Mouse (Mus musculus): ENCODE results near the gene Slc16a13. TPM values are rescaled to one million over a fixed set of nuclear protein-coding genes. Genes with fewer than 3 reads are reported as not detected.

The Slc16a13 gene
- polyA plus RNA-seq, 1 experiment from 2014 or later = 10.9 TPM

GRCm38 (mm10) chr11:70198332-70198731 lies 22.5 kb downstream of the Slc16a13 start:
- H3K4me2 ChIP-seq (replicated peaks; ENCODE audit: low read depth, low read length) = no peak overlapping the region
- H3K4me3 ChIP-seq (ENCODE audit: low read depth, low read length) = no peak overlapping the region
- H3K4me1 ChIP-seq (replicated peaks; ENCODE audit: control insufficient read depth, insufficient read depth, low read length) = no peaks in the 10 kb centered on the region
- H3K9me3 ChIP-seq (ENCODE audit: control insufficient read depth, low read length) = no peaks in the 10 kb centered on the region
- DNase-seq (ENCODE audit: low spot score) (no peak), ATAC-seq (ENCODE audit: low FRiP score) (no peak)
- 89% methylated on average over 3 of the region's 3 CpGs for WGBS
- H3K27ac ChIP-seq (ENCODE audit: low read depth, low read length) = no peak overlapping the region
- H3K36me3 ChIP-seq (ENCODE audit: control insufficient read depth, insufficient read depth, low read length) = no peaks in the 10 kb centered on the region
- no peaks in the 10 kb centered on the region for H3K27me3 ChIP-seq (ENCODE audit: control insufficient read depth, insufficient read depth, low read length)
- H3K9ac ChIP-seq (ENCODE audit: low read depth, low read length) = no peak overlapping the region

GRCm38 (mm10) chr11:70193354-70194285 lies 27.2 kb downstream of the Slc16a13 start:
- Histone ChIP-seq H3K27ac (ENCODE audit: low read depth, low read length) (no peak overlapping the region), H3K9ac (ENCODE audit: low read depth, low read length) (no peak overlapping the region), H3K4me3 (ENCODE audit: low read depth, low read length) (no peak overlapping the region), H3K36me3 (ENCODE audit: control insufficient read depth, insufficient read depth, low read length) (no peaks in the 10 kb centered on the region), H3K4me1 (replicated peaks; ENCODE audit: control insufficient read depth, insufficient read depth, low read length) (no peaks in the 10 kb centered on the region), H3K4me2 (replicated peaks; ENCODE audit: low read depth, low read length) (no peak overlapping the region), H3K27me3 (ENCODE audit: control insufficient read depth, insufficient read depth, low read length) (no peaks in the 10 kb centered on the region), H3K9me3 (ENCODE audit: control insufficient read depth, low read length) (no peaks in the 10 kb centered on the region)
- 60% methylated on average over 11 of the region's 11 CpGs for WGBS
- no peak for ATAC-seq (ENCODE audit: low FRiP score)
- no peak for DNase-seq (ENCODE audit: low spot score)

GRCm38 (mm10) chr11:70192157-70192556 lies 28.7 kb downstream of the Slc16a13 start:
- WGBS = 85% methylated on average over 4 of the region's 4 CpGs
- Histone ChIP-seq H3K4me3 (ENCODE audit: low read depth, low read length) (no peak overlapping the region), H3K9me3 (ENCODE audit: control insufficient read depth, low read length) (no peaks in the 10 kb centered on the region), H3K27ac (ENCODE audit: low read depth, low read length) (no peak overlapping the region), H3K36me3 (ENCODE audit: control insufficient read depth, insufficient read depth, low read length) (no peaks in the 10 kb centered on the region), H3K4me2 (replicated peaks; ENCODE audit: low read depth, low read length) (no peak overlapping the region), H3K4me1 (replicated peaks; ENCODE audit: control insufficient read depth, insufficient read depth, low read length) (no peaks in the 10 kb centered on the region), H3K9ac (ENCODE audit: low read depth, low read length) (no peak overlapping the region), H3K27me3 (ENCODE audit: control insufficient read depth, insufficient read depth, low read length) (no peaks in the 10 kb centered on the region)
- DNase-seq (ENCODE audit: low spot score) (no peak), ATAC-seq (ENCODE audit: low FRiP score) (no peak)

- no peak overlapping the region for H3K4me2 ChIP-seq (replicated peaks; ENCODE audit: low read depth, low read length)
- no peaks in the 10 kb centered on the region for H3K27me3 ChIP-seq (ENCODE audit: control insufficient read depth, insufficient read depth, low read length)
- no peak overlapping the region for H3K27ac ChIP-seq (ENCODE audit: low read depth, low read length)
- WGBS = 94% methylated on average over 6 of the region's 6 CpGs
- no peaks in the 10 kb centered on the region for H3K36me3 ChIP-seq (ENCODE audit: control insufficient read depth, insufficient read depth, low read length)
- DNase-seq (ENCODE audit: low spot score) (no peak), ATAC-seq (ENCODE audit: low FRiP score) (no peak)
- no peak overlapping the region for H3K9ac ChIP-seq (ENCODE audit: low read depth, low read length)
- H3K4me3 ChIP-seq (ENCODE audit: low read depth, low read length) = no peak overlapping the region
- H3K4me1 ChIP-seq (replicated peaks; ENCODE audit: control insufficient read depth, insufficient read depth, low read length) = no peaks in the 10 kb centered on the region
- H3K9me3 ChIP-seq (ENCODE audit: control insufficient read depth, low read length) = no peaks in the 10 kb centered on the region
Observed at GRCm38 (mm10) chr11:70191188-70191587, 29.7 kb downstream of the Slc16a13 start.

GRCm38 (mm10) chr11:70189319-70190134 lies 31.3 kb downstream of the Slc16a13 start:
- Histone ChIP-seq H3K4me3 (ENCODE audit: low read depth, low read length) (no peak overlapping the region), H3K36me3 (ENCODE audit: control insufficient read depth, insufficient read depth, low read length) (no peaks in the 10 kb centered on the region), H3K27me3 (ENCODE audit: control insufficient read depth, insufficient read depth, low read length) (no peaks in the 10 kb centered on the region), H3K9ac (ENCODE audit: low read depth, low read length) (no peak overlapping the region), H3K4me2 (replicated peaks; ENCODE audit: low read depth, low read length) (no peak overlapping the region), H3K27ac (ENCODE audit: low read depth, low read length) (no peak overlapping the region), H3K9me3 (ENCODE audit: control insufficient read depth, low read length) (no peaks in the 10 kb centered on the region), H3K4me1 (replicated peaks; ENCODE audit: control insufficient read depth, insufficient read depth, low read length) (no peaks in the 10 kb centered on the region)
- ATAC-seq (ENCODE audit: low FRiP score) (no peak), DNase-seq (ENCODE audit: low spot score) (no peak)
- 80% methylated on average over 28 of the region's 28 CpGs for WGBS

- no peak for ATAC-seq (ENCODE audit: low FRiP score)
- H3K4me2 ChIP-seq (replicated peaks; ENCODE audit: low read depth, low read length) = no peak overlapping the region
- H3K9ac ChIP-seq (ENCODE audit: low read depth, low read length) = no peak overlapping the region
- DNase-seq (ENCODE audit: low spot score) = no peak
- no peaks in the 10 kb centered on the region for H3K9me3 ChIP-seq (ENCODE audit: control insufficient read depth, low read length)
- no peaks in the 10 kb centered on the region for H3K36me3 ChIP-seq (ENCODE audit: control insufficient read depth, insufficient read depth, low read length)
- no peaks in the 10 kb centered on the region for H3K4me1 ChIP-seq (replicated peaks; ENCODE audit: control insufficient read depth, insufficient read depth, low read length)
- 80% methylated on average over 7 of the region's 7 CpGs for WGBS
- no peaks in the 10 kb centered on the region for H3K27me3 ChIP-seq (ENCODE audit: control insufficient read depth, insufficient read depth, low read length)
- H3K4me3 ChIP-seq (ENCODE audit: low read depth, low read length) = no peak overlapping the region
- no peak overlapping the region for H3K27ac ChIP-seq (ENCODE audit: low read depth, low read length)
Observed at GRCm38 (mm10) chr11:70185120-70185519, 35.7 kb downstream of the Slc16a13 start.

- no peak overlapping the region for H3K27ac ChIP-seq (ENCODE audit: low read depth, low read length)
- no peaks in the 10 kb centered on the region for H3K27me3 ChIP-seq (ENCODE audit: control insufficient read depth, insufficient read depth, low read length)
- no peak overlapping the region for H3K9ac ChIP-seq (ENCODE audit: low read depth, low read length)
- 94% methylated on average over 4 of the region's 4 CpGs for WGBS
- DNase-seq (ENCODE audit: low spot score) (no peak), ATAC-seq (ENCODE audit: low FRiP score) (no peak)
- no peak overlapping the region for H3K4me3 ChIP-seq (ENCODE audit: low read depth, low read length)
- no peaks in the 10 kb centered on the region for H3K4me1 ChIP-seq (replicated peaks; ENCODE audit: control insufficient read depth, insufficient read depth, low read length)
- no peak overlapping the region for H3K4me2 ChIP-seq (replicated peaks; ENCODE audit: low read depth, low read length)
- H3K36me3 ChIP-seq (ENCODE audit: control insufficient read depth, insufficient read depth, low read length) = no peaks in the 10 kb centered on the region
- no peaks in the 10 kb centered on the region for H3K9me3 ChIP-seq (ENCODE audit: control insufficient read depth, low read length)
Observed at GRCm38 (mm10) chr11:70180496-70180895, 40.4 kb downstream of the Slc16a13 start.

- no peaks in the 10 kb centered on the region for H3K9me3 ChIP-seq (ENCODE audit: control insufficient read depth, low read length)
- 43% methylated on average over 14 of the region's 14 CpGs for WGBS
- ATAC-seq (ENCODE audit: low FRiP score) = no peak
- DNase-seq (ENCODE audit: low spot score) = peak; percentile 51
- no peak overlapping the region for H3K4me3 ChIP-seq (ENCODE audit: low read depth, low read length)
- H3K36me3 ChIP-seq (ENCODE audit: control insufficient read depth, insufficient read depth, low read length) = no peaks in the 10 kb centered on the region
- no peak overlapping the region for H3K27ac ChIP-seq (ENCODE audit: low read depth, low read length)
- no peak overlapping the region for H3K4me2 ChIP-seq (replicated peaks; ENCODE audit: low read depth, low read length)
- H3K4me1 ChIP-seq (replicated peaks; ENCODE audit: control insufficient read depth, insufficient read depth, low read length) = no peaks in the 10 kb centered on the region
- H3K27me3 ChIP-seq (ENCODE audit: control insufficient read depth, insufficient read depth, low read length) = no peaks in the 10 kb centered on the region
- H3K9ac ChIP-seq (ENCODE audit: low read depth, low read length) = no peak overlapping the region
Observed at GRCm38 (mm10) chr11:70179401-70179800, 41.5 kb downstream of the Slc16a13 start.

Measured in hindbrain, embryonic 11.5 days (tissue).